Mouse (Mus musculus): ENCODE results near the gene Orc1. TPM values are rescaled to one million over a fixed set of nuclear protein-coding genes. Genes with fewer than 3 reads are reported as not detected.
A peak's percentile ranks its signal among the peaks of the same experiment; 100 is the strongest.

Orc1 gene
- polyA plus RNA-seq, 1 experiment from 2014 or later, result 19.3 TPM

GRCm38 (mm10) chr4:108627066-108627465 is 47.8 kb downstream of the Orc1 start:
- Histone ChIP-seq H3K4me1 (replicated peaks; ENCODE audit: control insufficient read depth, insufficient read depth, low read length) (no peaks in the 10 kb centered on the region), H3K27ac (ENCODE audit: low read depth, low read length) (no peak overlapping the region), H3K4me2 (ENCODE audit: low read depth, low read length, severe bottlenecking) (no peak overlapping the region), H3K9me3 (ENCODE audit: control insufficient read depth, low read length) (no peaks in the 10 kb centered on the region), H3K27me3 (ENCODE audit: control insufficient read depth, insufficient read depth, low read length) (no peaks in the 10 kb centered on the region), H3K4me3 (ENCODE audit: low read depth, low read length) (no peak overlapping the region), H3K36me3 (ENCODE audit: control insufficient read depth, insufficient read depth, low read length) (peaks cover 3% of the 10 kb centered on the region; the same call in 1 of the 2 replicates), H3K9ac (ENCODE audit: low read length) (no peak overlapping the region)
- peak; percentile 27 for DNase-seq (ENCODE audit: low spot score)
- WGBS, result 92% methylated on average over 5 of the region's 5 CpGs
- ATAC-seq (replicated peaks; ENCODE audit: low FRiP score), result no peak

- DNase-seq (ENCODE audit: low spot score), result no peak
- ATAC-seq (replicated peaks; ENCODE audit: low FRiP score), result no peak
- H3K36me3 ChIP-seq (ENCODE audit: control insufficient read depth, insufficient read depth, low read length), result peaks cover 3% of the 10 kb centered on the region; the same call in 1 of the 2 replicates
These were observed 50.2 kb downstream of the Orc1 start for GRCm38 (mm10) chr4:108629363-108629880.

DNA sequence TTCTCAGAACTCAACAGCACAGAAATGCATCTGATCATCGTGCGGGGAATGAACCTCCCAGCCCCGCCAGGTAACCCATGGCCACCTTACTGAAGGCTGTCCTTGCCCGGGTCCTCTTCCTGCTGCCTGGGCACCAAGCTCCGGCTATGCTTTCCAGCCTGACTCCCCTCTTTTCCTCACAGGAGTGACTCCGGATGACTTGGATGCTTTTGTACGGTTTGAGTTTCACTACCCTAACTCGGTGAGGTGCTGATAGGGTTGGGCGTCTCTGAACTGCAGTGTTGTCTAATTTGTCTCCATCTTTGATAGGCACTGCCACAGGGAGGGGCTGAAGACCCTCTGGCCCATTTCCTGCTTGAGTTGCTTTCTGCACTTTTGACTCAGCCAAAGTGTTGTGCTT is 50.9 kb downstream of the Orc1 start:
- H3K27me3 ChIP-seq (ENCODE audit: control insufficient read depth, insufficient read depth, low read length), result no peaks in the 10 kb centered on the region
- WGBS, result 92% methylated on average over 9 of the region's 9 CpGs
- H3K27ac ChIP-seq (ENCODE audit: low read depth, low read length), result no peak overlapping the region
- no peaks in the 10 kb centered on the region; the same call in 1 of the 2 replicates for H3K4me1 ChIP-seq (replicated peaks; ENCODE audit: control insufficient read depth, insufficient read depth, low read length)
- no peak overlapping the region for H3K4me3 ChIP-seq (ENCODE audit: low read depth, low read length)
- no peaks in the 10 kb centered on the region for H3K9me3 ChIP-seq (ENCODE audit: control insufficient read depth, low read length)
- H3K4me2 ChIP-seq (ENCODE audit: low read depth, low read length, severe bottlenecking), result no peak overlapping the region
- no peak overlapping the region for H3K9ac ChIP-seq (ENCODE audit: low read length)
- no peak for ATAC-seq (replicated peaks; ENCODE audit: low FRiP score)
- peak; percentile 33 for DNase-seq (ENCODE audit: low spot score)
- H3K36me3 ChIP-seq (ENCODE audit: control insufficient read depth, insufficient read depth, low read length), result peaks cover 3% of the 10 kb centered on the region; the same call in 1 of the 2 replicates

More at GRCm38 (mm10) chr4:108629363-108629880, 50.2 kb downstream of the Orc1 start:
- 94% methylated on average over 7 of the region's 7 CpGs for WGBS
- H3K9me3 ChIP-seq (ENCODE audit: control insufficient read depth, low read length), result no peaks in the 10 kb centered on the region
- no peak overlapping the region for H3K4me3 ChIP-seq (ENCODE audit: low read depth, low read length)
- H3K27ac ChIP-seq (ENCODE audit: low read depth, low read length), result no peak overlapping the region
- H3K27me3 ChIP-seq (ENCODE audit: control insufficient read depth, insufficient read depth, low read length), result no peaks in the 10 kb centered on the region
- H3K4me1 ChIP-seq (replicated peaks; ENCODE audit: control insufficient read depth, insufficient read depth, low read length), result no peaks in the 10 kb centered on the region
- H3K9ac ChIP-seq (ENCODE audit: low read length), result no peak overlapping the region
- no peak overlapping the region for H3K4me2 ChIP-seq (ENCODE audit: low read depth, low read length, severe bottlenecking)

DNA sequence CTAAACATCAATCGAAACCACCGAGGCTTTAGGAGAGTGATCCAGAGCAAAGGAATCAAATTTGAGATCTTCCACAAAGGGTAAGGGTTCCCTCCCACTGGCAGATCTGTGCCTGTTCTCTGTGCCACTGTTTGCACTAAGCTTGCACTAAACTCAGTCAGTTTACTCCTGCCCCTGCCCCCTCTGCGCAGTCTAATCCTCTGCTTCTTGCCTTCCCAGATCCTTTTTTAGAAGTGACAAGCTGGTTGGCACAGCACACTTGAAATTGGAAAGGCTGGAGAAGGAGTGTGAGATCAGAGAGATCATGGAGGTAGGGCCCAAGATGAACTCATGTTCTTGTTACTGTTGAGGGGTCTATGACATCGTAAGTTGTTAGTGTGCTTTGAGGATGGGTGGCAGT is 52.4 kb downstream of the Orc1 start:
- no peaks in the 10 kb centered on the region for H3K9me3 ChIP-seq (ENCODE audit: control insufficient read depth, low read length)
- no peak overlapping the region for H3K4me3 ChIP-seq (ENCODE audit: low read depth, low read length)
- H3K27ac ChIP-seq (ENCODE audit: low read depth, low read length), result no peak overlapping the region
- WGBS, result 93% methylated on average over 4 of the region's 4 CpGs
- H3K4me1 ChIP-seq (replicated peaks; ENCODE audit: control insufficient read depth, insufficient read depth, low read length), result no peaks in the 10 kb centered on the region; the same call in 1 of the 2 replicates
- H3K9ac ChIP-seq (ENCODE audit: low read length), result no peak overlapping the region
- no peak overlapping the region for H3K4me2 ChIP-seq (ENCODE audit: low read depth, low read length, severe bottlenecking)
- DNase-seq (ENCODE audit: low spot score) (peak; percentile 35), ATAC-seq (replicated peaks; ENCODE audit: low FRiP score) (no peak)
- peaks cover 3% of the 10 kb centered on the region; the same call in 1 of the 2 replicates for H3K36me3 ChIP-seq (ENCODE audit: control insufficient read depth, insufficient read depth, low read length)
- H3K27me3 ChIP-seq (ENCODE audit: control insufficient read depth, insufficient read depth, low read length), result no peaks in the 10 kb centered on the region

DNA sequence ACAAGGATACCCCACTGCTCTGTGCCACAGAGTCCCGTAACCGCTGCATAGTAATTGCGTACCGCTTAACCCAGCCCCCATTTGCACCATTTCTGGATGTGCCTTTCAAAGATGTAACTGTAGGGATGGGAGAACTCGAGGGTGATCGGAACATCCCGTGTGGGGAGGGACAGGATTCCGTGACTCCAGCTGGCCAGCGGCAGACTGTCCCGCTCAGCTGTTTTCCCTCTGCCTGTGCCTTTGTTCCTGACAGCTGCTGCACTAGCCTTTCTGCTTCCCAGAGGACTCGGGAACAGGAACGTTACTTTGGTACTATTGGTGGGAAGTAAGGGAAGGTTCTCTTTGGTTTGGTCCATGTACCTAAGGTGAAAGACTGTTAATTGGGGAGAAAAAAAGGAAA is 54.5 kb downstream of the Orc1 start:
- WGBS, result 85% methylated on average over 12 of the region's 12 CpGs
- H3K4me1 ChIP-seq (replicated peaks; ENCODE audit: control insufficient read depth, insufficient read depth, low read length), result no peaks in the 10 kb centered on the region; the same call in 1 of the 2 replicates
- H3K27ac ChIP-seq (ENCODE audit: low read depth, low read length), result no peak overlapping the region
- H3K27me3 ChIP-seq (ENCODE audit: control insufficient read depth, insufficient read depth, low read length), result no peaks in the 10 kb centered on the region
- H3K9ac ChIP-seq (ENCODE audit: low read length), result no peak overlapping the region
- H3K4me2 ChIP-seq (ENCODE audit: low read depth, low read length, severe bottlenecking), result no peak overlapping the region
- ATAC-seq (replicated peaks; ENCODE audit: low FRiP score), result no peak
- H3K9me3 ChIP-seq (ENCODE audit: control insufficient read depth, low read length), result no peaks in the 10 kb centered on the region
- peaks cover 3% of the 10 kb centered on the region; the same call in 1 of the 2 replicates for H3K36me3 ChIP-seq (ENCODE audit: control insufficient read depth, insufficient read depth, low read length)
- DNase-seq (ENCODE audit: low spot score), result no peak
- no peak overlapping the region for H3K4me3 ChIP-seq (ENCODE audit: low read depth, low read length)

GRCm38 (mm10) chr4:108634696-108635095 is 55.5 kb downstream of the Orc1 start:
- peaks cover 3% of the 10 kb centered on the region; the same call in 1 of the 2 replicates for H3K36me3 ChIP-seq (ENCODE audit: control insufficient read depth, insufficient read depth, low read length)
- H3K4me1 ChIP-seq (replicated peaks; ENCODE audit: control insufficient read depth, insufficient read depth, low read length), result no peaks in the 10 kb centered on the region; the same call in 1 of the 2 replicates
- no peak for ATAC-seq (replicated peaks; ENCODE audit: low FRiP score)
- H3K4me3 ChIP-seq (ENCODE audit: low read depth, low read length), result no peak overlapping the region
- no peak overlapping the region for H3K27ac ChIP-seq (ENCODE audit: low read depth, low read length)
- no peak for DNase-seq (ENCODE audit: low spot score)
- H3K4me2 ChIP-seq (ENCODE audit: low read depth, low read length, severe bottlenecking), result no peak overlapping the region
- no peaks in the 10 kb centered on the region for H3K27me3 ChIP-seq (ENCODE audit: control insufficient read depth, insufficient read depth, low read length)
- no peak overlapping the region for H3K9ac ChIP-seq (ENCODE audit: low read length)
- no peaks in the 10 kb centered on the region for H3K9me3 ChIP-seq (ENCODE audit: control insufficient read depth, low read length)
- WGBS, result 63% methylated on average over 4 of the region's 4 CpGs

DNA sequence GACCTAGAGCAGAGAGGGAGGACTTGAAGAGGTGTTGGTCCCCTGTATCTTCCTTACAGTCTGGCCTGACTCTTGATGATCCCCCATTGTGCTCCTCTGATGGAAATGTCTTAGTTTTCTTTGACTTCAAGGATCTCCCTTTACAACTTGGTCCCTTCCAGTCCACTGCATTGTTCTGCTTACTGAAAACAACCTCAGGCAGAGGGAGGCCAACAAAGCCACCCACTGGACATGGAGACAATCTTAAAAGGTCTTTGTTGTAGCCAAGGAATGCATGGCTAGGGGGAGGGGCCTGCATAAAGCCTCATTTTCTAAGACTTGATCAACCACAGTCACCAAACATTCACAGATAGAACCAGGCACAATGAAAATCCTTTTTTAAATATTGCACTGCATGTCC is 55.9 kb downstream of the Orc1 start:
- Histone ChIP-seq H3K9me3 (ENCODE audit: control insufficient read depth, low read length) (no peaks in the 10 kb centered on the region), H3K4me3 (ENCODE audit: low read depth, low read length) (no peak overlapping the region), H3K4me1 (replicated peaks; ENCODE audit: control insufficient read depth, insufficient read depth, low read length) (no peaks in the 10 kb centered on the region; the same call in 1 of the 2 replicates), H3K27me3 (ENCODE audit: control insufficient read depth, insufficient read depth, low read length) (no peaks in the 10 kb centered on the region), H3K36me3 (ENCODE audit: control insufficient read depth, insufficient read depth, low read length) (peaks cover 3% of the 10 kb centered on the region; the same call in 1 of the 2 replicates), H3K27ac (ENCODE audit: low read depth, low read length) (no peak overlapping the region), H3K9ac (ENCODE audit: low read length) (no peak overlapping the region), H3K4me2 (ENCODE audit: low read depth, low read length, severe bottlenecking) (no peak overlapping the region)
- DNase-seq (ENCODE audit: low spot score) (no peak), ATAC-seq (replicated peaks; ENCODE audit: low FRiP score) (no peak)

DNA sequence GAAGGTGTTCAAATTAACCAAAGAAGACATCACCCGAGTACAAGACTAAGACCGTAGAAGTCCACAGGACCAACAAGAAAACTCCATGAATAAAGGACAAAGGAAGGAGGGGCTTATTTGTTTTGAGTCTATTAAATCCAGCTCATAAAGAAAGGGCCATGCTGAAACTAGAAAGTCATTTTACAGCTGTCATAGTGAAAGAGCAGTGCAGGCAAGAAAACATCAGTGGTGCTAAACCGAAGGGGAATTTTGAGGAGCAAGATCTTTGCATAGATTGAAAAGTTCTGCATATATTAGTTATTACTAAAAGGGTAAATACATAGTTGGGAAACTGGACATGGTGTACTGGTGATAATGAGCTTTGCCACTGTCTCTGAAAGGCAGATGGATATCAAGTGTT is 58.5 kb downstream of the Orc1 start:
- no peaks in the 10 kb centered on the region; the same call in 1 of the 2 replicates for H3K36me3 ChIP-seq (ENCODE audit: control insufficient read depth, insufficient read depth, low read length)
- H3K9ac ChIP-seq (ENCODE audit: low read length), result no peak overlapping the region
- ATAC-seq (replicated peaks; ENCODE audit: low FRiP score), result no peak
- DNase-seq (ENCODE audit: low spot score), result no peak
- H3K9me3 ChIP-seq (ENCODE audit: control insufficient read depth, low read length), result no peaks in the 10 kb centered on the region
- H3K27ac ChIP-seq (ENCODE audit: low read depth, low read length), result no peak overlapping the region
- no peak overlapping the region for H3K4me2 ChIP-seq (ENCODE audit: low read depth, low read length, severe bottlenecking)
- H3K4me1 ChIP-seq (replicated peaks; ENCODE audit: control insufficient read depth, insufficient read depth, low read length), result no peaks in the 10 kb centered on the region; the same call in 1 of the 2 replicates
- no peaks in the 10 kb centered on the region for H3K27me3 ChIP-seq (ENCODE audit: control insufficient read depth, insufficient read depth, low read length)
- no peak overlapping the region for H3K4me3 ChIP-seq (ENCODE audit: low read depth, low read length)
- 92% methylated on average over 3 of the region's 3 CpGs for WGBS

GRCm38 (mm10) chr4:108638752-108639151 is 59.5 kb downstream of the Orc1 start:
- no peaks in the 10 kb centered on the region; the same call in 1 of the 2 replicates for H3K36me3 ChIP-seq (ENCODE audit: control insufficient read depth, insufficient read depth, low read length)
- no peak overlapping the region for H3K4me3 ChIP-seq (ENCODE audit: low read depth, low read length)
- H3K9ac ChIP-seq (ENCODE audit: low read length), result no peak overlapping the region
- no peaks in the 10 kb centered on the region; the same call in 1 of the 2 replicates for H3K4me1 ChIP-seq (replicated peaks; ENCODE audit: control insufficient read depth, insufficient read depth, low read length)
- no peak overlapping the region for H3K4me2 ChIP-seq (ENCODE audit: low read depth, low read length, severe bottlenecking)
- no peak for DNase-seq (ENCODE audit: low spot score)
- H3K9me3 ChIP-seq (ENCODE audit: control insufficient read depth, low read length), result no peaks in the 10 kb centered on the region
- no peak overlapping the region for H3K27ac ChIP-seq (ENCODE audit: low read depth, low read length)
- WGBS, result 86% methylated on average over 5 of the region's 5 CpGs
- ATAC-seq (replicated peaks; ENCODE audit: low FRiP score), result no peak
- H3K27me3 ChIP-seq (ENCODE audit: control insufficient read depth, insufficient read depth, low read length), result no peaks in the 10 kb centered on the region
